Mouse (Mus musculus): ENCODE measurements around the gene Slc23a4. TPM values are rescaled to one million over a fixed set of nuclear protein-coding genes. Genes with fewer than 3 reads are reported as not detected.

Gene Slc23a4
- polyA plus RNA-seq, 1 experiment, result 2.4 TPM

GRCm38 (mm10) chr6:34936743-34937142, 51.5 kb downstream of the Slc23a4 start:
- H3K27ac ChIP-seq (ENCODE audit: insufficient read depth, low read length), result no peak overlapping the region
- no peaks in the 10 kb centered on the region for H3K36me3 ChIP-seq (ENCODE audit: control insufficient read depth, insufficient read depth, low read length, poor library complexity, severe bottlenecking)
- H3K9ac ChIP-seq (ENCODE audit: low read depth, poor library complexity, severe bottlenecking), result no peak overlapping the region
- H3K9me3 ChIP-seq (replicated peaks; ENCODE audit: control insufficient read depth, insufficient read depth, low read length, poor library complexity, severe bottlenecking), result no peaks in the 10 kb centered on the region
- no peak overlapping the region for H3K4me3 ChIP-seq (ENCODE audit: low read depth, low read length)
- H3K4me1 ChIP-seq (ENCODE audit: control insufficient read depth, insufficient read depth, low read length), result peaks cover 4% of the 10 kb centered on the region
- H3K27me3 ChIP-seq (ENCODE audit: control insufficient read depth, insufficient read depth, low read length, poor library complexity, severe bottlenecking), result no peaks in the 10 kb centered on the region
- no peak for TF ChIP-seq POLR2A (IDR thresholded peaks at IDR 0.05; ENCODE audit: insufficient read depth, low read length)
- no peak for TF ChIP-seq EP300 (IDR thresholded peaks at IDR 0.05; ENCODE audit: insufficient read depth, low read depth, low read length)
- TF ChIP-seq CTCF (IDR thresholded peaks at IDR 0.05; ENCODE audit: low read depth, low read length), result no peak

GRCm38 (mm10) chr6:34932633-34933032, 55.6 kb downstream of the Slc23a4 start:
- no peak overlapping the region for H3K4me3 ChIP-seq (ENCODE audit: low read depth, low read length)
- no peaks in the 10 kb centered on the region for H3K4me1 ChIP-seq (ENCODE audit: control insufficient read depth, insufficient read depth, low read length)
- H3K36me3 ChIP-seq (ENCODE audit: control insufficient read depth, insufficient read depth, low read length, poor library complexity, severe bottlenecking), result no peaks in the 10 kb centered on the region
- no peaks in the 10 kb centered on the region for H3K9me3 ChIP-seq (replicated peaks; ENCODE audit: control insufficient read depth, insufficient read depth, low read length, poor library complexity, severe bottlenecking)
- H3K9ac ChIP-seq (ENCODE audit: low read depth, poor library complexity, severe bottlenecking), result no peak overlapping the region
- TF ChIP-seq CTCF (IDR thresholded peaks at IDR 0.05; ENCODE audit: low read depth, low read length), result no peak
- no peak for TF ChIP-seq POLR2A (IDR thresholded peaks at IDR 0.05; ENCODE audit: insufficient read depth, low read length)
- TF ChIP-seq EP300 (IDR thresholded peaks at IDR 0.05; ENCODE audit: insufficient read depth, low read depth, low read length), result no peak
- no peak overlapping the region for H3K27ac ChIP-seq (ENCODE audit: insufficient read depth, low read length)
- H3K27me3 ChIP-seq (ENCODE audit: control insufficient read depth, insufficient read depth, low read length, poor library complexity, severe bottlenecking), result no peaks in the 10 kb centered on the region

GRCm38 (mm10) chr6:34927594-34927993, 60.6 kb downstream of the Slc23a4 start:
- TF ChIP-seq CTCF (IDR thresholded peaks at IDR 0.05; ENCODE audit: low read depth, low read length) (no peak), EP300 (IDR thresholded peaks at IDR 0.05; ENCODE audit: insufficient read depth, low read depth, low read length) (no peak), POLR2A (IDR thresholded peaks at IDR 0.05; ENCODE audit: insufficient read depth, low read length) (no peak)
- H3K9me3 ChIP-seq (replicated peaks; ENCODE audit: control insufficient read depth, insufficient read depth, low read length, poor library complexity, severe bottlenecking), result no peaks in the 10 kb centered on the region
- no peaks in the 10 kb centered on the region for H3K36me3 ChIP-seq (ENCODE audit: control insufficient read depth, insufficient read depth, low read length, poor library complexity, severe bottlenecking)
- H3K4me3 ChIP-seq (ENCODE audit: low read depth, low read length), result no peak overlapping the region
- no peaks in the 10 kb centered on the region for H3K4me1 ChIP-seq (ENCODE audit: control insufficient read depth, insufficient read depth, low read length)
- H3K27ac ChIP-seq (ENCODE audit: insufficient read depth, low read length), result no peak overlapping the region
- no peaks in the 10 kb centered on the region for H3K27me3 ChIP-seq (ENCODE audit: control insufficient read depth, insufficient read depth, low read length, poor library complexity, severe bottlenecking)
- H3K9ac ChIP-seq (ENCODE audit: low read depth, poor library complexity, severe bottlenecking), result no peak overlapping the region

DNA sequence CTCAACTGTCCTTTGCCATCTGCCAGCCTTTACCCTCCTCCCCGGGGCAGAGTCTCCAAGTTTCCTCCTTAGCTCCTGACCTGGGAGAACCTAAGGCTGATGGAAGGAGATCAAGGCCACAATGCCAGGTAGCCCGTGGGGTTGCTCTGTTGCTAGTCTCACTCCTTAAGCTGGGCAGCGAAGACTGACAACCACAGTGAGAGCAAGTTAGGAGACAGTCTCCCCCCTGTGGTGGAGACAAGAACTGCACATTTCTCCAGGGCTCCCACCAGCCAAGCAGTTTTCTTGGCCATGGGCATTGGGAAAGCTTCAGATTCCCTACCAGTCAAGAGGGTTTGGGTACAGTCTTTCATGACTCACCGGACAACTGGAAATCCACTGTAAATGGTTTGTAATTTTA, 61.0 kb downstream of the Slc23a4 start:
- Histone ChIP-seq H3K4me1 (ENCODE audit: control insufficient read depth, insufficient read depth, low read length) (no peaks in the 10 kb centered on the region), H3K27ac (ENCODE audit: insufficient read depth, low read length) (no peak overlapping the region), H3K4me3 (ENCODE audit: low read depth, low read length) (no peak overlapping the region), H3K27me3 (ENCODE audit: control insufficient read depth, insufficient read depth, low read length, poor library complexity, severe bottlenecking) (no peaks in the 10 kb centered on the region), H3K9me3 (replicated peaks; ENCODE audit: control insufficient read depth, insufficient read depth, low read length, poor library complexity, severe bottlenecking) (no peaks in the 10 kb centered on the region), H3K9ac (ENCODE audit: low read depth, poor library complexity, severe bottlenecking) (no peak overlapping the region), H3K36me3 (ENCODE audit: control insufficient read depth, insufficient read depth, low read length, poor library complexity, severe bottlenecking) (no peaks in the 10 kb centered on the region)
- TF ChIP-seq CTCF (IDR thresholded peaks at IDR 0.05; ENCODE audit: low read depth, low read length) (peak; percentile 82), EP300 (IDR thresholded peaks at IDR 0.05; ENCODE audit: insufficient read depth, low read depth, low read length) (no peak), POLR2A (IDR thresholded peaks at IDR 0.05; ENCODE audit: insufficient read depth, low read length) (no peak)

DNA sequence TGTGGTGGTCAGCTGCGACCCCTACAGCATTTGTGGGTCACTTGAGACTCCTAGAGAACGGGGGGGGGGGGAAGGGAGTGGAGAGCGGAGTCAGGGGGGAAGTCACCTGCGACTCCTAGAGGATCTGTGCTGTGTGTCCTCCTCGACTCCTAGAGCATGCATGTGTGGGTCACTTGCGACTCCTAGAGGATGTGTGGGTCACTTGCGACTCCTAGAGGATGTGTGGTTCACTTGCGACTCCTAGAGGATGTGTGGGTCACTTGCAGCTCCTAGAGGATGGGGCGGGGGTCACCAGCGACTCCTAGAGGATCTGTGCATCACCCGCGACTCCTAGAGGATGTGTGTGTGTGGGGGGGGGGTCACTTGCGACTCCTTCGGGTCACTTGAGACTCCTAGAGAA, 66.3 kb downstream of the Slc23a4 start:
- no peaks in the 10 kb centered on the region for H3K36me3 ChIP-seq (ENCODE audit: control insufficient read depth, insufficient read depth, low read length, poor library complexity, severe bottlenecking)
- H3K4me3 ChIP-seq (ENCODE audit: low read depth, low read length), result peak overlapping the region; percentile 18
- no peaks in the 10 kb centered on the region for H3K27me3 ChIP-seq (ENCODE audit: control insufficient read depth, insufficient read depth, low read length, poor library complexity, severe bottlenecking)
- H3K9me3 ChIP-seq (replicated peaks; ENCODE audit: control insufficient read depth, insufficient read depth, low read length, poor library complexity, severe bottlenecking), result no peaks in the 10 kb centered on the region
- no peak overlapping the region for H3K9ac ChIP-seq (ENCODE audit: low read depth, poor library complexity, severe bottlenecking)
- H3K4me1 ChIP-seq (ENCODE audit: control insufficient read depth, insufficient read depth, low read length), result peaks cover 5% of the 10 kb centered on the region
- no peak overlapping the region; the same call in 1 of the 2 replicates for H3K27ac ChIP-seq (ENCODE audit: insufficient read depth, low read length)
- TF ChIP-seq EP300 (IDR thresholded peaks at IDR 0.05; ENCODE audit: insufficient read depth, low read depth, low read length) (peak; percentile 57; the same call in 1 of the 2 replicates), CTCF (IDR thresholded peaks at IDR 0.05; ENCODE audit: low read depth, low read length) (peak; percentile 98), POLR2A (IDR thresholded peaks at IDR 0.05; ENCODE audit: insufficient read depth, low read length) (no peak)

- Histone ChIP-seq H3K9ac (ENCODE audit: low read depth, poor library complexity, severe bottlenecking) (no peak overlapping the region), H3K4me3 (ENCODE audit: low read depth, low read length) (no peak overlapping the region), H3K9me3 (replicated peaks; ENCODE audit: control insufficient read depth, insufficient read depth, low read length, poor library complexity, severe bottlenecking) (no peaks in the 10 kb centered on the region), H3K36me3 (ENCODE audit: control insufficient read depth, insufficient read depth, low read length, poor library complexity, severe bottlenecking) (no peaks in the 10 kb centered on the region), H3K27ac (ENCODE audit: insufficient read depth, low read length) (no peak overlapping the region), H3K4me1 (ENCODE audit: control insufficient read depth, insufficient read depth, low read length) (peaks cover 5% of the 10 kb centered on the region), H3K27me3 (ENCODE audit: control insufficient read depth, insufficient read depth, low read length, poor library complexity, severe bottlenecking) (no peaks in the 10 kb centered on the region)
- TF ChIP-seq CTCF (IDR thresholded peaks at IDR 0.05; ENCODE audit: low read depth, low read length) (no peak), EP300 (IDR thresholded peaks at IDR 0.05; ENCODE audit: insufficient read depth, low read depth, low read length) (no peak), POLR2A (IDR thresholded peaks at IDR 0.05; ENCODE audit: insufficient read depth, low read length) (no peak)
Measured at GRCm38 (mm10) chr6:34920631-34921030, 67.6 kb downstream of the Slc23a4 start.
